Mouse (Mus musculus): ENCODE data around the gene Gm49387. TPM values are rescaled to one million over a fixed set of nuclear protein-coding genes. Genes with fewer than 3 reads are reported as not detected.
"Not testable (repeated sequence)": the region's sequence is repeated elsewhere in the genome, so short reads cannot be mapped to it uniquely, and the experiment has no call there.

Gm49387 gene
- total RNA-seq, 1 experiment from 2014 or later = 3.0 TPM

- peak; percentile 93 for DNase-seq
Measured at GRCm38 (mm10) chr14:31640890-31641505, 320 bp upstream of the Gm49387 start, which contains the start of the genes Btd and Hacl1. Btd (plus strand) TSS chr14:31641028. Hacl1 (minus strand) TSS chr14:31641286.

- DNase-seq = no peak
Measured at GRCm38 (mm10) chr14:31630677-31631076, 10.0 kb downstream of the Gm49387 start.

DNA sequence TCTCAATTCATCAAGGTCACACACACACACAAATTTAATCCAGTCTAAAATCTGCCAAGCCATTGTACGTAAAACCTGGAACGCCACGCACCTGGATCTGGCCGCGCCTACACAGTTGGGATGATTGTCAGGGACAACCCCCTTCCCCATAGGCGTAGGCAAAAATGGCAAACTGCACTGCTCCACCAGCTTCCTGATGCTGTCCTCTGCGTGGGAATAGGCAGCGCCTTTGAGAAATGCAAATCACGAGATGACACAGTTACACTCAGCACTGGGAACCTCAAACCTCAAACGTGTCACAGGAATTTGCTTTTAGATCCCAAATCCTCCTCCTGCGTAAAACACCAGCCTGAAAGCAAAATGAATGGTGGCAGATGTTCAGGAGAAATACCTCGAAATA is 17.9 kb downstream of the Gm49387 start:
- no peak for DNase-seq

- DNase-seq = no peak
Measured at GRCm38 (mm10) chr14:31620591-31621223, 20.0 kb downstream of the Gm49387 start.

DNA sequence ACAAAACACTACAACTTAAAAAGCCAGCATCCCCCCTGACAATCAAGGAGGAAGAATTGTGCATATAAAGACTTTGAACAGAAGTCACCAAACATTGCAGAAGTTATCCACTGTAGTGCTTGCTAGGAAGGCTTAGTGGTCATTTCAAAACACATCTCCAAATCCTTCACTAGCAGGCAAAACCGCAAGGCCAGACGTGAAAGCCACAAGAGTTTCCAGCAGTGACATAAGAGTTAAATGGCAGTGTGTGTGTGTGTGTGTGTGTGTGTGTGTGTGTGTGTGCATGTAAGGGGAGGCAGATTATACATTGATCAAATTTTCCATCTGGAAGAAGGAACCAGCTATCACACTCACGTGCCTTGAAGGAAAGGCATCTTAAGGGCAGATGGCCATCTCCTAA is 22.7 kb downstream of the Gm49387 start:
- DNase-seq = no peak

DNA sequence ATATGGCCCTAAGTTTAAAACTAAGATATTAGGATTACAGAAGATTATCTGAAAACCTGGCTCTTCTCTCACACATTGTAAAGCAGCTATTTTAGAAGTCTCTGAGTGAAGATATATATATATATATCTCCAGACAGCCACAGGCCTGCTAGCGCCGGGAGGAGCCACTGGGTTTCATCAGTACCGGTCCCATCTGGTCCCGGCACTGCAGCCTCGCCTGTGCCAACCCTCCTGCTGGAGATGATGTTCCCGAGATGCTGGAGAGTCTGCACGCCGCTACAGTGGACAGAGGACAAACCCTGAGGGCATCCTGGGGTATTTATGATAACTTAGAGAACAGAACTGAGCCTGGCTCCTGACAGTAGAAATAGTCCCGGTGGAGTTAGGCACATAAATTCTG is 23.5 kb downstream of the Gm49387 start:
- no peak for DNase-seq

GRCm38 (mm10) chr14:31613671-31614070 is 27.0 kb downstream of the Gm49387 start:
- DNase-seq = no peak

DNA sequence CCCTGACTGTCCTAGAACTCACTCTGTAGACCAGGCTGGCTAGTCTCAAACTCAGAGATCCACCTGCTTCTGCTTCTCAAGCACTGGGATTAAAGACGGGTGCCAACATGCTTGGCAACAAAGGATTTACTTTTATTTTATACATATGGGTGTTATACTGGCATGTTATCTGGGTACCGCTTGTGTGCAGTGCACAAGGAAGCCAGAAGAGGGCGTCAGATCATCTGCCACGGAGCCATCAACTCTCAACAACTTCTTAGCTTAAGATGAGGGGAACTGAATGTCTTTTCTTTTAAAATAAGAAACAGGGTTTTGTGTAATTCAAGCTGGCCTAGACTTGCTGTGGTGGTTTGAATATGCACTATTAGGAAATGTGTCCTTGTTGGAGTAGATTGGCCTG is 28.7 kb downstream of the Gm49387 start:
- DNase-seq = no peak

DNA sequence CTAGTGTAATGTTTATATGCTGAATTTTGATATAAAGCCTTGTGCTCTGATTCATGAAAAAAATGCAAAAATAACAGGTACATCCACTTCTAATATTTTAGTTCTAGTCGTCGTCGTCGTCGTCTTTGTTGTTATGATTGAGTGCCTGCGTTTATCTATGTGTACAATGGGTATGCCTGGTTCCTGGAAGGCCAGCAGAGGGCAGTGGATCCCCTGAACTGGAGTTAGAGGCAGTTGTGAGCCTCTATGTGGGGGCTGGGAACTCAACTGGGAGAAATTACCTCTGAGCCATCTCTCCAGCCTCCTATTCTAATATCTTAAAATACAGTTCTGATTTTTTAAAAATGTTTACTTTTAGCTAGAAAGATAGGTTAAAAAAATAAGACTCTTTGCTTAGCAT is 35.2 kb downstream of the Gm49387 start:
- no peak for DNase-seq

GRCm38 (mm10) chr14:31604916-31605315 is 35.8 kb downstream of the Gm49387 start:
- DNase-seq = peak; percentile 20

DNA sequence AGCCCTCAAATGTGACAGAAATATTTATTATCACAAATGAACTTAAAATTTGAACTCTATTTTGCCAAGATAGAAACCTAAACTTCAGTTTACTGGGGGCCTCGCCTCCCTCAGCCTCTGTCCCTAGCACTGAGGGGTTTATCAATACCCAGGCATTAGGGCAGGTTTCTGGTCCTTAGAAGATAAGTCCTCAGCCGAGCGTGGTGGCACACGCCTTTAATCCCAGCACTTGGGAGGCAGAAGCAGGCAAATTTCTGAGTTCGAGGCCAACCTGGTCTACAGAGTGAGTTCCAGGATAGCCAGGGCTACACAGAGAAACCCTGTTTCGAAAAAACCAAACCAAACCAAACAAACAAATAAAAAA is 38.1 kb downstream of the Gm49387 start:
- DNase-seq = not testable (repeated sequence)

DNA sequence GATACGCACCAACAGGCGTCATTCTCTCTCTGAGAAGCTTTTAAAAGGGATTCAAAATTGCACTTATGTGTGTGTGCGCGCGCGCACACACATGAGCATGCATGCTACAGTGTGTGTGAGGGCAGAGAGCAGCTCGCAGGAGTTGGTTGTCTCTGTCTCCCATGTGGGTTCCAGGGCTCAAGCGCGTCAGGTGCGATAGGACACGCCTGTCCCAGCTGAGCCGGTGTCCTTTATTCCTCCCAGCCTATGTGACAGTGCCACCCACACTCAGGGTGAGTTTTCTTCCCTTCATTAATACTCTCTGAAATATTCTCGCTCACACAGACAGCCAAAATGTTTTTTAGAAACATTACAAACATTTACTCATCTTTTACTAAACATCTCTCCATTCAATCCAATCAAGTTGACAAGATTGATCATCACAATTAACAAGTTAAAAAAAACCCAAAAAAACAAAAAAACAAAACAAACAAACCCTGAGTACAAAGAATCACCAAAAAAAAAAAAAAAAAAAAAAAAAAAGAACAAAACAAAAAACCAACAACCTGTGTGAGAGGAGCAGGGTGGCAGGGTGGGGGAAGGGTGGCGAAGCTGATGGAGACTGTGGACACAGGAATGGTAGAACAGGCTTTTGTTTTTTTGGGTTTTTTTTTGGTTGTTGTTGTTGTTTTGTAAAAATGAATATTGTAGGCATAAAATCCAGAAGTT is 38.6 kb downstream of the Gm49387 start:
- DNase-seq = no peak

DNA sequence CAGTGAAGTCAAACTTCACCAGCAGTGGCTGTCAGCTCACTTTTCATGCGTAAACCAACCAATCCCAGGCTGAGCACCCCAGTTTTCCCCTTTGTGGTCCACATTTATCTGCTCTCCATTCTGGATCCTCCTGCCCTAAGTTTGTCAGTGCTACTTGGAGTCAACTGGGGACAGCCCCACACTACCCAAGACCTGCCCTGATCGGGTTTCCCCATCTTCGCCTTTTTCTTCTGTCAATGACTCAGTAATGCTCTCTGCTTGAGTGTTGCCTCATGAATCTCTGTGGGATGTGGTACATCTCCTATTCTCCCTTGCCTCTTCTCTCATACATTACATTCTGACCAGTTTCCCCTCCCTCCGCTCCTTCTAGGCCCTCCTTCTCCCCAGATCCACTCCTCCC is 43.2 kb downstream of the Gm49387 start:
- DNase-seq = no peak

- no peak for DNase-seq
Measured at GRCm38 (mm10) chr14:31596408-31596807, 44.3 kb downstream of the Gm49387 start.

DNA sequence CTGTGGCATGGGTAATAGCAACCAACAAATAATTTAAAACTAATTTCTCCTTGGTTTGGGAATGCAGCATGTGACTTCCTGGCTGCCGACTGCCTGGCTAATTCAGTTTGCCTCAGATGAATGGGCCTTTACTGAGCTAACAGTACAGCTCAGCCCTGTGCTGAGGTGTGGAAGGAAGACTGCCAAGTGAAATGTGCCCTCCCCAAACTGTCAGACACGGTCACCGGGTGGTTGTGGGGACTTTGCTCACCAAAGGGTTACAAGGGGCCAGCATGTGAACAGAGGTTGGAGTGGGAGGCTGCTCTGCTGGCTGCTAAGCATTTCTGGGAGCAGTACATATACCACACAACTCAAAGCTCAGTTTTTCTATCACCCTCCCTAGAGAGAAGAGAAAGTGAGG is 46.0 kb downstream of the Gm49387 start:
- no peak for DNase-seq

DNA sequence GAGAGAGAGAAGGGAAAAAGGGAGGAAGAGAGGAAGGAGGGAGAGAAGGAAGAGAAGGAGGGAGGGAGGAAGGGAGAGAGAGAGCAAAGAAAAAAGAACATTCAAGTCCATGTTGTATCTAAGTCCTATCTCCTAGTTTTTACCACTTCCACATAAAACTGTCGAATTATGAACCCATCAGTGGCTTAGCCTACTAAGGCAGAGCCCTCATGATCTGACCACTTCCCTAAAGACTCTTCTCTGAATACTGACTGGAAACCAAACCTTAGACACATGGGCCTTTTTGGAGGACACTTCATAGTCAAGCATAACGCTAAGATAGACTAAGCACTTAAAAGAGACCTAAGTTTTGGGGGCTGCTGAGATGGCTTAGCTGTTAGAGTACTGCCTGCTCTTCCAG is 47.6 kb downstream of the Gm49387 start:
- DNase-seq = no peak

GRCm38 (mm10) chr14:31591243-31591642 is 49.4 kb downstream of the Gm49387 start, which contains the start of gene Colq:
Colq (minus strand) TSS chr14:31591343.
- no peak for DNase-seq

- peak; percentile 18 for DNase-seq
Measured at GRCm38 (mm10) chr14:31586451-31586850, 54.2 kb downstream of the Gm49387 start.

- DNase-seq = no peak
Measured at GRCm38 (mm10) chr14:31583082-31583481, 57.6 kb downstream of the Gm49387 start.

GRCm38 (mm10) chr14:31577966-31578735 is 62.5 kb downstream of the Gm49387 start:
- peak; percentile 31 for DNase-seq

GRCm38 (mm10) chr14:31576846-31577697 is 63.6 kb downstream of the Gm49387 start:
- no peak for DNase-seq

DNA sequence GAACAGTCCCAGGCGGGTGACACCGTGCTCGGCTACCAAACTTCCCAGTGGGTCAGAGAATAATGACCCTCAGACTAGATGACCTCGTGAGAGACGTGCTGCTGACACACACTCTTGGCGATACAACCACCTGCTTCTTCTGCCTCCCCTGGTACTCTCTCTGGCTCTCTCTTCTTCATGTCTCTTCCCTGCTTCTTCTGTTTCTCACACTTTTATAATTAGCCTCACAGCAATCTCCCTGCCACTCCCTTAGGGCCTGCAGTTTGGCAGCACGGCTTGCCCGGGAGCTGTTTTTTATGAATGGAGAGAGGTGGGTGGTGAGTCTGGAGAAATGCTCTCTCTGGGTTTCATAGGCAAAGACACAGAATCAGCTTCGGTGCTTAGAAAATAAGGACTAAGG is 64.8 kb downstream of the Gm49387 start:
- no peak for DNase-seq

Measured in adrenal gland, postnatal 14 days (tissue).